Mouse (Mus musculus): ENCODE measurements at regions not wholly inside any gene's neighbourhood (a gene's known extent, or its start where the extent isn't known, plus 50 kb on each side); places are given as distances from the start of the nearest gene placed in this dataset.
A peak's percentile ranks its signal among the peaks of the same experiment; 100 is the strongest.

DNA sequence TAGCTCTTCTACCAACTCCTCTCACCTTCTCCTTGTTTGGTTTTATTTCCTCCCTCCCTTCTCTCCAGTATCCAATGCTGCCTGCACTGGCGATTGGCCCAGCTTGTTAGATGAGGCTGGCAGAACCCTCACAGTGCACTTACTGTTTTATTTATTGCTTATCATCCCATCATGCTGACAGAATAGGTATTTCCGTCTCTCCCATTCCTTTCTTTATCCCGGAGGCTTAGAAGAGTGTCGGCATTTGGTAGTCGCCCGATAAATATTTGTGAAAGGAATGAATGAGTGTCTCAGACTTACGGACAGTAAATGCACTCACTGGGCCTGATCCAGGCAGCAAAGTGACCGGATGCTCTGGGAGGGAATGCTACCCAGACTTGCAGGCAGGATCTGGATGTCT is 123.8 kb upstream of the Sh3bp4 start:
- WGBS = 87% methylated on average over 8 of the region's 8 CpGs
- H3K9ac ChIP-seq (ENCODE audit: low read depth, low read length) = no peak overlapping the region

DNA sequence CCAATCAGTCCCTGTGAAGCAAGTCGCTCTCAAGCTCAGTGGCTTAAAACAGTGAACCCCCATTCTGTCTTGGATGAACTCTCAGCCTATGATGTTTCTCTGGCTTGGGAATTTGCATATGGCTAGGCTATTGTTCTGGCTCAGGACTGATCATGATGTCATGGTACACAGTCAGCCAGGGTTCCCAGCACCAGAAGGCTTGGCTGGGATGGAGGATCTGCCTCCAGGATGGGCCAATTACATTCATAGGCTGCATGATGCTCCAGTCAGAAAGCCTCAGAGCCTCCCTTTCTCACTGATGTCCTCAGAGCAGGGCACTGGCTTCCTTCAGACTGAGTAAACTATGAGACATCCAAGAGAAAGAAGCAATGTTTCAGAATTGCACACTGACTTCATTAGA is 120.3 kb upstream of the Sh3bp4 start:
- ATAC-seq (ENCODE audit: low FRiP score, low TSS enrichment) = no peak
- Histone ChIP-seq H3K4me1 (ENCODE audit: control insufficient read depth, insufficient read depth, low read length) (no peaks in the 10 kb centered on the region), H3K9me3 (ENCODE audit: control insufficient read depth, low read length) (peaks cover 4% of the 10 kb centered on the region; the same call in 1 of the 2 replicates), H3K27me3 (ENCODE audit: control insufficient read depth, insufficient read depth, low read length) (no peaks in the 10 kb centered on the region), H3K4me2 (replicated peaks; ENCODE audit: low read depth, low read length) (no peak overlapping the region), H3K9ac (ENCODE audit: low read depth, low read length) (no peak overlapping the region), H3K36me3 (ENCODE audit: control insufficient read depth, insufficient read depth, low read length) (no peaks in the 10 kb centered on the region), H3K27ac (ENCODE audit: low read depth, low read length) (no peak overlapping the region), H3K4me3 (ENCODE audit: low read length) (no peak overlapping the region)
- 79% methylated on average over 1 of the region's 1 CpGs for WGBS

More for the DNA sequence above, 123.8 kb upstream of the Sh3bp4 start:
- Histone ChIP-seq H3K36me3 (ENCODE audit: control insufficient read depth, insufficient read depth, low read length) (no peaks in the 10 kb centered on the region), H3K27ac (ENCODE audit: low read depth, low read length) (no peak overlapping the region), H3K4me1 (ENCODE audit: control insufficient read depth, insufficient read depth, low read length) (no peaks in the 10 kb centered on the region), H3K4me2 (replicated peaks; ENCODE audit: low read depth, low read length) (no peak overlapping the region), H3K27me3 (ENCODE audit: control insufficient read depth, insufficient read depth, low read length) (no peaks in the 10 kb centered on the region), H3K9me3 (ENCODE audit: control insufficient read depth, low read length) (peaks cover 4% of the 10 kb centered on the region; the same call in 1 of the 2 replicates), H3K4me3 (ENCODE audit: low read length) (no peak overlapping the region)
- ATAC-seq (ENCODE audit: low FRiP score, low TSS enrichment) = no peak

DNA sequence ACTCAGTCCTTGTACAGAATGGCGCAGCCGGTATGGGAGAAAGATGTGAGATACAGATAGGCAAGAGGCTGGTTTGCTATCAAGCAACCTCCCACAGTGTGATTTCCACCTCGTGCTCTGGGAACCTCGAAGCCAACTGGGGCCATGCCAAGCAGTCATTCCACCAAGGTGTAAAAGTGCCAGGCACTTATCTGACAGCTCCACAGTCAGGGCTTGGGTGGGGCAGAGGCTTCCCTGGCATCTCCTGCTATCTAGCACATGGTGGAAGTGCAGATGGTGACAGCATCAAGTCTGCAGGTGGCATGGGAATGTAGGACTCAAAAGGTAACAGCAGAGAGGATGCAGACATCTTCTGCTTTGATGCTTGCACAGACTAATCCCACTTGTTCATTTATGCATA is 116.7 kb upstream of the Sh3bp4 start:
- H3K27ac ChIP-seq (ENCODE audit: low read depth, low read length) = no peak overlapping the region
- no peak overlapping the region for H3K4me3 ChIP-seq (ENCODE audit: low read length)
- peaks cover 9% of the 10 kb centered on the region for H3K4me1 ChIP-seq (ENCODE audit: control insufficient read depth, insufficient read depth, low read length)
- H3K9me3 ChIP-seq (ENCODE audit: control insufficient read depth, low read length) = peaks cover 2% of the 10 kb centered on the region; the same call in 1 of the 2 replicates
- no peak overlapping the region for H3K9ac ChIP-seq (ENCODE audit: low read depth, low read length)
- 84% methylated on average over 4 of the region's 4 CpGs for WGBS
- no peak overlapping the region for H3K4me2 ChIP-seq (replicated peaks; ENCODE audit: low read depth, low read length)
- H3K36me3 ChIP-seq (ENCODE audit: control insufficient read depth, insufficient read depth, low read length) = no peaks in the 10 kb centered on the region
- H3K27me3 ChIP-seq (ENCODE audit: control insufficient read depth, insufficient read depth, low read length) = no peaks in the 10 kb centered on the region
- no peak for ATAC-seq (ENCODE audit: low FRiP score, low TSS enrichment)

DNA sequence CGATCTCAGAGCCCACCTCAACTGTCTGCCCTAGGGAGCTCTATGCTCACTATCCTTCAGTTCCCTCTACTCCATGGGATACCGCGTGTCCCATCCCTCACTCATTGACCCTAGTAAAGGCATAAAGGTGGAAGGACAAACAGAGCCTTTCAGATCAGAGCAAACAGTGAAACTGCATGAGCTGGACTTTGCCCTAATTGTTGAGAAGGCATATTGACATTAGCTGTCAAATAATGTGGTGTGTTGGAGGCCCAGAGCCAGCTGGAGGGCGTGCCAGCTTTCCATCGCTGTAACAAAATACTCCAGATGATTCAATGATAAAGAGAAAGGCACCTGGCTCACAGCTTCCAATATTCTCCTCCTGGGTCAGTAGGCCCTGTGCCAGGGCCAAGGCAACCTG is 115.4 kb upstream of the Sh3bp4 start:
- Histone ChIP-seq H3K4me1 (ENCODE audit: control insufficient read depth, insufficient read depth, low read length) (peaks cover 20% of the 10 kb centered on the region), H3K9me3 (ENCODE audit: control insufficient read depth, low read length) (no peaks in the 10 kb centered on the region), H3K27ac (ENCODE audit: low read depth, low read length) (no peak overlapping the region), H3K4me3 (ENCODE audit: low read length) (no peak overlapping the region), H3K4me2 (replicated peaks; ENCODE audit: low read depth, low read length) (no peak overlapping the region), H3K27me3 (ENCODE audit: control insufficient read depth, insufficient read depth, low read length) (no peaks in the 10 kb centered on the region), H3K9ac (ENCODE audit: low read depth, low read length) (no peak overlapping the region), H3K36me3 (ENCODE audit: control insufficient read depth, insufficient read depth, low read length) (no peaks in the 10 kb centered on the region)
- 83% methylated on average over 5 of the region's 5 CpGs for WGBS
- ATAC-seq (ENCODE audit: low FRiP score, low TSS enrichment) = no peak

DNA sequence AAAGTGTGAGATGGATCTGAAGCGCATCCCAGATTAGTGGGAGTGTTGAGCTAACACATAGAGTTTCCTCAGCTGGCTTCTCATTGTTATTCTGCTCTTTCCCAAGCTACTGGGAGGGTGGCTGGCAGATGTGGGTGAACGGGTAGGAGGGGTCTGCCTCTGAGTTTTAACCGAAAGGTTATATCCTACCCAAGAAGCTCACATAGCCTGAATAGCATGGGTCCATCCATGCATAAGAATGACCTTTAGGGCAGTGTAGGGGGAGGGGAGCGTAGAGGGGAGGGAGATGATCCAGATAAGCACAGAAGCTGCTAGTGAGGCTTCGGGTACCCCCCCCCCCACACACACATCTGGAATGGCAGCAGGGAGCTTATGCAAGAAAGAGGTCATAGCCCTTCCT is 113.2 kb upstream of the Sh3bp4 start:
- Histone ChIP-seq H3K36me3 (ENCODE audit: control insufficient read depth, insufficient read depth, low read length) (no peaks in the 10 kb centered on the region), H3K27ac (ENCODE audit: low read depth, low read length) (no peak overlapping the region), H3K27me3 (ENCODE audit: control insufficient read depth, insufficient read depth, low read length) (no peaks in the 10 kb centered on the region), H3K9ac (ENCODE audit: low read depth, low read length) (no peak overlapping the region), H3K4me1 (ENCODE audit: control insufficient read depth, insufficient read depth, low read length) (peaks cover 28% of the 10 kb centered on the region), H3K4me3 (ENCODE audit: low read length) (no peak overlapping the region), H3K9me3 (ENCODE audit: control insufficient read depth, low read length) (no peaks in the 10 kb centered on the region), H3K4me2 (replicated peaks; ENCODE audit: low read depth, low read length) (no peak overlapping the region)
- whole genome bisulfite sequencing = 35% methylated on average over 5 of the region's 5 CpGs
- ATAC-seq (ENCODE audit: low FRiP score, low TSS enrichment) = peak; percentile 61; the same call in 1 of the 2 replicates

DNA sequence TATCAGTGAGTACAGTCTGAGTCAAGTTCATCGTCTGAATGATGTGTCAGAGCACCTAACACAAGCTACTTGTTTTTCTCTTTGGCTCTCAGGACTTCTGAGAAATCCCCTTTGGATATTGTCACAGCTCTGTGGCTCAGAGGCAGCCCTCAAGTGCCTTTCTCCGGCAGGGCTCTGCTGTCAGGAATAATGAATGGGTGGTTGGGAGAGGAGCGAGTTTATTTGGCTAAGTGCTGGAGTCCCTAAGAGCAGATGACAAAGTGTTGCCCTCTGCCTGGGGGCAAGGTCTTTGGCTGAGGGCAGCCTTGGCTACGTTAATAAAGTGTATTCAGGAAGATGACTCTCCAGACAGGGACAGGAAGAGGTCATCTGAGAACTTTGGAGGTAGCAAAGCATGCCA is 110.5 kb upstream of the Sh3bp4 start:
- ATAC-seq (ENCODE audit: low FRiP score, low TSS enrichment) = peak; percentile 58

DNA sequence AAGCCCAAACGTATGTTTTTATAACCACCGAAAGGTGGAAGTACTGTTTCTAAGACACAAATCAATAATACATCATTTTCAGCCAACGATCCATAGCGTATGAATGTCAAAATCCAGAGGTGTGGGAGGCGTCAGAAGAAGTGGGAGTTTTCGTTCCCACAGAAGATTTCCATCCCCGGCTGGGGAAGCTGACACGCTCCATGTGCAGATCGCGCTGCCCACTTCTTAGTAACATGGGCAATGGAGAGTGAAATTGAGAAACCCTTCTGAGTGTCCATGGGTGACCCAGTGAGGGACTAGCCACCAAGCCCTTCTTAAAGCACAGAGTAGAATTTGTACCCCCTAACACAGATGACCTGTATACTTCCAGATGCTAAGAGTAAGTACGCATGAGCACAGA is 110.1 kb upstream of the Sh3bp4 start:
- Histone ChIP-seq H3K9ac (ENCODE audit: low read depth, low read length) (no peak overlapping the region), H3K9me3 (ENCODE audit: control insufficient read depth, low read length) (no peaks in the 10 kb centered on the region), H3K4me2 (replicated peaks; ENCODE audit: low read depth, low read length) (no peak overlapping the region), H3K36me3 (ENCODE audit: control insufficient read depth, insufficient read depth, low read length) (no peaks in the 10 kb centered on the region), H3K4me3 (ENCODE audit: low read length) (no peak overlapping the region), H3K27me3 (ENCODE audit: control insufficient read depth, insufficient read depth, low read length) (no peaks in the 10 kb centered on the region), H3K4me1 (ENCODE audit: control insufficient read depth, insufficient read depth, low read length) (peaks cover 28% of the 10 kb centered on the region), H3K27ac (ENCODE audit: low read depth, low read length) (no peak overlapping the region)
- 21% methylated on average over 11 of the region's 11 CpGs for WGBS
- ATAC-seq (ENCODE audit: low FRiP score, low TSS enrichment) = peak; percentile 34; the same call in 1 of the 2 replicates

More for the DNA sequence above, 110.5 kb upstream of the Sh3bp4 start:
- H3K27ac ChIP-seq (ENCODE audit: low read depth, low read length) = no peak overlapping the region; the same call in 1 of the 2 replicates
- H3K9me3 ChIP-seq (ENCODE audit: control insufficient read depth, low read length) = no peaks in the 10 kb centered on the region
- no peaks in the 10 kb centered on the region for H3K27me3 ChIP-seq (ENCODE audit: control insufficient read depth, insufficient read depth, low read length)
- no peak overlapping the region for H3K9ac ChIP-seq (ENCODE audit: low read depth, low read length)
- WGBS = 6% methylated on average over 4 of the region's 4 CpGs
- peaks cover 28% of the 10 kb centered on the region for H3K4me1 ChIP-seq (ENCODE audit: control insufficient read depth, insufficient read depth, low read length)
- no peak overlapping the region for H3K4me2 ChIP-seq (replicated peaks; ENCODE audit: low read depth, low read length)
- H3K36me3 ChIP-seq (ENCODE audit: control insufficient read depth, insufficient read depth, low read length) = no peaks in the 10 kb centered on the region
- H3K4me3 ChIP-seq (ENCODE audit: low read length) = no peak overlapping the region

DNA sequence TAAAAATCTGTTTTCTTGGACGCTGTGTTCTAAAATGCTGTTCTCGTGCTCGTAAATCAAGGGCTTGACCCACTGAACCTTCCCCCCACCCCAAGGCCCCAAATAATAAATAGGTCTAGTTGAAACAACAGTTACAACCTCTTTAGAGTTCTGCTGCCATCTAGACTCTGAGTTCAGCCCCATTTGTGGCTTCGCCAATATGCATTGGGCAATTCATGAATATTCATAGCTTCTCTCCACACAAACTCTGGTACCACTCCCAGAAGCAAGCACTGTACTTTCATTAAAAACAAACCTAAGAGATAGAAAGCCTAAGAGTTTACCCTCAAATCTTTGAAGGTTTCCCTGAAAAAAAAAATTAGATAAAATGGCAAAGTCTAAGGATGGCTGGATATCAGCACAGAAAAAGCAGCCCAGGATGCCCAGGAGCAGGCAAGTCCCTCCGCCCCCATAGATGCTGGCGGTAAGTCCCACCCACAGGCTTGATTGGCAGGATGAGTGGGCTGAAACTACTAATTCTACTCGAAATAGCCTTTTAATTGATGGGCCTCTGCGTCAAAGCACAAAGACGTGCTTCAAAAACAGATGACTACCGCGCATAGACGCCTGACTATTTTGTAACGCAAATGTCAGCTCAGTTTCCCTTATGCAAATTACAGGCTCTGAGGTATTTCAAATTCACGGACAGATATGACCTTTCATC is 106.0 kb upstream of the Sh3bp4 start:
- no peaks in the 10 kb centered on the region for H3K36me3 ChIP-seq (ENCODE audit: control insufficient read depth, insufficient read depth, low read length)
- WGBS = 78% methylated on average over 14 of the region's 14 CpGs
- H3K4me1 ChIP-seq (ENCODE audit: control insufficient read depth, insufficient read depth, low read length) = peaks cover 13% of the 10 kb centered on the region
- no peak overlapping the region for H3K4me3 ChIP-seq (ENCODE audit: low read length)
- H3K4me2 ChIP-seq (replicated peaks; ENCODE audit: low read depth, low read length) = no peak overlapping the region
- H3K27me3 ChIP-seq (ENCODE audit: control insufficient read depth, insufficient read depth, low read length) = no peaks in the 10 kb centered on the region
- no peak overlapping the region for H3K9ac ChIP-seq (ENCODE audit: low read depth, low read length)
- H3K27ac ChIP-seq (ENCODE audit: low read depth, low read length) = no peak overlapping the region
- H3K9me3 ChIP-seq (ENCODE audit: control insufficient read depth, low read length) = no peaks in the 10 kb centered on the region
- ATAC-seq (ENCODE audit: low FRiP score, low TSS enrichment) = no peak

DNA sequence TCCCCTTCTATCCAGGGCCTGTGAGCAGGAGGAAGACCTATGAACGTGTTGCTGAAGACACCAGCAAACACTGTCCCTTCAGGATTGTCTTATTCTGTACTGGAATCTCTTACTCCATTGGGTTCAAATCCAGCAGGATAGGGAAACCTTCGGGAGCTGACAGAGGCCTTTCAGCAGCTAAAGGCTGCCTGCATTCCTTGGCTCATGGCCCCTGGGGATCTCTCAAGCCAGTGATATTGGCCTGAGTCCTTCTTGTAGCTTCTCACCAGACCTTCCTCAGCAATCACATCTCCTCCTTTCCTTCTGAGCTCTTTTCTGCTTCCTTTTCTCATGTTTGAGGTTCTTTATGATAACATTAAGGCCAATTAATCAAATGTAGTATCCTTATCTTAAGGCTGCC is 103.8 kb upstream of the Sh3bp4 start:
- WGBS = 81% methylated on average over 2 of the region's 2 CpGs
- ATAC-seq (ENCODE audit: low FRiP score, low TSS enrichment) = no peak
- Histone ChIP-seq H3K4me1 (ENCODE audit: control insufficient read depth, insufficient read depth, low read length) (no peaks in the 10 kb centered on the region), H3K36me3 (ENCODE audit: control insufficient read depth, insufficient read depth, low read length) (no peaks in the 10 kb centered on the region), H3K27ac (ENCODE audit: low read depth, low read length) (no peak overlapping the region), H3K27me3 (ENCODE audit: control insufficient read depth, insufficient read depth, low read length) (no peaks in the 10 kb centered on the region), H3K4me2 (replicated peaks; ENCODE audit: low read depth, low read length) (no peak overlapping the region), H3K4me3 (ENCODE audit: low read length) (no peak overlapping the region), H3K9me3 (ENCODE audit: control insufficient read depth, low read length) (no peaks in the 10 kb centered on the region), H3K9ac (ENCODE audit: low read depth, low read length) (no peak overlapping the region)

All from kidney, embryonic 14.5 days (tissue).